Mouse (Mus musculus) testis, postnatal 10 days (tissue): Measurements from ENCODE around the gene Ggt6.

Source experiments
- DNase-seq: peaks from one replicate; pipeline ENCODE4 v3.0.0; 2021; ENCODE audit warnings: low spot score

The Ggt6 gene

GRCm38 (mm10) chr11:72434963-72435693 lies at the start of gene Ggt6:
Ggt6 (plus strand) TSS chr11:72435526.
- no peak for DNase-seq

- no peak for DNase-seq
Observed at GRCm38 (mm10) chr11:72388113-72388529, 47.2 kb upstream of the Ggt6 start.

- no peak for DNase-seq
Observed at GRCm38 (mm10) chr11:72389407-72390142, 45.8 kb upstream of the Ggt6 start.

- no peak for DNase-seq
Observed at GRCm38 (mm10) chr11:72391181-72391580, 44.1 kb upstream of the Ggt6 start.

- no peak for DNase-seq
Observed at GRCm38 (mm10) chr11:72393243-72393642, 42.1 kb upstream of the Ggt6 start.

- no peak for DNase-seq
Observed at GRCm38 (mm10) chr11:72393669-72394068, 41.7 kb upstream of the Ggt6 start.

- DNase-seq, result no peak
Observed at GRCm38 (mm10) chr11:72394694-72395093, 40.6 kb upstream of the Ggt6 start.

- peak; percentile 43 for DNase-seq
Observed at GRCm38 (mm10) chr11:72395652-72396051, 39.7 kb upstream of the Ggt6 start.

- peak; percentile 61 for DNase-seq
Observed at GRCm38 (mm10) chr11:72396621-72397020, 38.7 kb upstream of the Ggt6 start.

- peak; percentile 78 for DNase-seq
Observed at GRCm38 (mm10) chr11:72397072-72397471, 38.3 kb upstream of the Ggt6 start.

GRCm38 (mm10) chr11:72397811-72398525 lies 37.4 kb upstream of the Ggt6 start:
- no peak for DNase-seq

- DNase-seq, result no peak
Observed at GRCm38 (mm10) chr11:72401068-72401467, 34.3 kb upstream of the Ggt6 start.

GRCm38 (mm10) chr11:72402017-72402416 lies 33.3 kb upstream of the Ggt6 start:
- peak; percentile 60 for DNase-seq

- peak; percentile 43 for DNase-seq
Observed at GRCm38 (mm10) chr11:72402969-72403368, 32.4 kb upstream of the Ggt6 start.

GRCm38 (mm10) chr11:72405532-72405931 lies 29.8 kb upstream of the Ggt6 start:
- DNase-seq, result no peak

GRCm38 (mm10) chr11:72406079-72406675 lies 29.1 kb upstream of the Ggt6 start:
- no peak for DNase-seq

GRCm38 (mm10) chr11:72407081-72407480 lies 28.2 kb upstream of the Ggt6 start:
- no peak for DNase-seq

- DNase-seq, result no peak
Observed at GRCm38 (mm10) chr11:72407574-72407973, 27.8 kb upstream of the Ggt6 start.

GRCm38 (mm10) chr11:72408451-72409170 lies 26.7 kb upstream of the Ggt6 start:
- DNase-seq, result no peak

GRCm38 (mm10) chr11:72409649-72410385 lies 25.5 kb upstream of the Ggt6 start:
- no peak for DNase-seq

- DNase-seq, result no peak
Observed at GRCm38 (mm10) chr11:72410521-72411092, 24.7 kb upstream of the Ggt6 start.
